Mouse (Mus musculus) heart, postnatal 0 days (tissue): ENCODE data around the gene Map3k3.

Experiments used
- CTCF ChIP-seq: IDR thresholded peaks from 2 replicates; pipeline ENCODE4 v1.5.1; 2016; ENCODE audit warnings: antibody characterized with exemption, control low read depth, low read depth
- EP300 ChIP-seq: IDR thresholded peaks from 2 replicates; pipeline ENCODE4 v1.6.1; 2016; ENCODE audit warnings: antibody characterized with exemption, low read depth

- TF ChIP-seq EP300 (no peak), CTCF (no peak)
These were observed 79.1 kb downstream of the Map3k3 start for GRCm38 (mm10) chr11:106163546-106163945.
